Mouse (Mus musculus) right cerebral cortex, postnatal 14 days (tissue): Measurements from ENCODE around the gene Srrm2.

Experiments
- DNase-seq: peaks from one replicate; pipeline ENCODE4 v3.0.0; 2022

Srrm2 gene

DNA sequence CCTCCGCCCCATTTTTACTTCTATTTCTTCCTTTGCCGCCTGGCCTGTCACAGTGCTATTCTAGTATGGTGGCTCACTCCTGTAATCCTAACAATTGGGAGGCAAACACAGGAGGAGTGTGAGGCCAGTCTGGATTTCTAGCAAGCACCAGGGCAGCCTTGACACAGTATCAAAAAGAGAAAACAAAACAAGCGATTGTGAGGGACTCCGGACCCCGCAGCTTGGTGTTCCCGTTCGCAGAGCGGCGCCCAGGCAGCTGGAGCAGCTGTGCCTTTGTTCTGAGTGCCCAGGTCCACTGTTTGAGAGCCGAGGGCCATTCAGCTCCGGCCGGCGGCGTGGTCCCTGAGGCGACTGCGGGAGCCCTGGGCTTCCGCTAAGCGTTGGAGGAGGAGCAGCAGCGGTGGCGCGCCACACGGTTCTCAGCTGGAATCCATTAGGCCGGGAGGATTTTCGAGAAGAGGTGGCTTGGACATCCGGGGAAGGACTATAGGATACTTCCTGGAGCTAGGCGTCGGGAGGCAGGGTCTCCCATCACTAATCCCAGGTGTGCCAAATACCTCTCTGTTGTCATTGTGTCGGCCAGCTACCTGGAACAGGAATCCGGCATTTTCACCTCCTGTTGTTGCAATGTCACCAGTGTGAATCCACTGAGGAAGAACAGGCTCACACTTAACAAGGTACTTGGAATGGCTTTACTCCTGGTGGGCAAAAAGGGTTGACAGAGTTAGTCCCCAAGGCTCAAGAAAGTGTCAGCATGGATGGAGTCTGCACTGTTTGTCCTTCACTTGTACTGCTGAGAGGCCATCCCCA lies at the start of gene Srrm2:
Gene Srrm2, plus strand, starts transcription at position 264 of the 810 bp plus-strand sequence.
- peak; percentile 57 for DNase-seq

DNA sequence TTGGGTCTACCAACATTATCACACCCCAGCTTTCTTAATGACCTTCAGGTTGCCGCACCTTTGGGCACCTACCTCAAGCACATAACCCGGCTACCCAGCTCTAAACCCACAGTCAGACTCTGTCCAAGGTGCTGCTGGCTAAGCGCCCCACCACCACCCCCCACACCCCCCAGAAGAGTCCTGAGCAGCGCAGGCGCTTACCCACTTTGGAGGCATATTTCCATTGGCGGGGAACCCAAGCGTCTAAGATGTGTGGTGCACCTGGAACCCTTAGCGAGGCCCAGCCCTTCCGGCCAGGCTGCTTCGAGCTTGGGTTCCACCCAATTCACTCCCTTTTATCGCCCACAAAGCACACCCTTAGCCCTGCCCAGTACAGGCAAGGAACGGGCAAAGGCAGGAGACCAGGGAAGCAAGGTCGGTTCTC lies 49.7 kb upstream of the Srrm2 start, which contains the start of gene Paqr4:
Gene Paqr4, minus strand, starts transcription at position 270 of the 424 bp plus-strand sequence.
- DNase-seq: no peak

DNA sequence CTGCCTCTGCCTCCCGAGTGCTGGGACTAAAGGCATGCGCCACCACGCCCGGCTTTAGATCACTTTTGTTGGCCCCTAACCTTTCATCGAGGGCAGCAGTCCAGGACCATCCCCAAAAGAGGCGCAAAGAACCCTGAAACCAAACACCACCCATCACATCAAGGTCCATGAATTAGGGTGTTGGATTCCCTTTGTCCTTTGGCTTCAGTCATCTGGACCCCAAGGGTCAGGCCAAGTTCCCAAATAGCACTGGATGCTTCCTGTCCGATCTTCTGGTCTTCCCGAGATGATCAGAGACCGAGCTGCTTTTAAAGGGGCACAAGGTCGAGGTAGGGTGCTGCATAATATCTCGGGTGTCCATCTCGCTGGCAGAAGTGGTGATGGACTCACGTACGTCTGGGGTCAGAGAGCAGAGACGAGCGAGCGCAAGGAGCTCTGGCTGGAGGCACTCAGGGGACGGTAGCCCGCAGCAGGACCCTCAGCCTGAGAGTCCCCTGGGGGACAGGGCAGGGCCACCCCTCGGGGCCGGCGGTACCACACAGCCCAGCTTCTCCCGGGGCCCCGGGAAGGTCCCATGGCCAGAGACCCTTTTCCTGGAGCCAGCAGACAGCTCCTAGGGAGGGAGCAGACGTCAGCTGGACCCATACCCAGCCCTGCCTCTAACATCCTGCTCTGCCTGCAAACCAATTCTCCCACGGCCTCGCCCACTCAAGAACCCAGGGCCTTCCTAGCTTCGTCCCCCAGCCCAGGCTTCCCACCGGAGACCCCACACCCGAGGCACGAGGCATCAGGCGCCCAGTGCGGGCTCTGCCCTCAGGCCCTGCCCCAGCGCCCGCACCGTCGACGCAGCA lies 48.7 kb upstream of the Srrm2 start:
- no peak for DNase-seq

GRCm38 (mm10) chr17:23742210-23742793 lies 48.0 kb upstream of the Srrm2 start:
- DNase-seq: no peak

GRCm38 (mm10) chr17:23742941-23743340 lies 47.4 kb upstream of the Srrm2 start:
- no peak for DNase-seq

DNA sequence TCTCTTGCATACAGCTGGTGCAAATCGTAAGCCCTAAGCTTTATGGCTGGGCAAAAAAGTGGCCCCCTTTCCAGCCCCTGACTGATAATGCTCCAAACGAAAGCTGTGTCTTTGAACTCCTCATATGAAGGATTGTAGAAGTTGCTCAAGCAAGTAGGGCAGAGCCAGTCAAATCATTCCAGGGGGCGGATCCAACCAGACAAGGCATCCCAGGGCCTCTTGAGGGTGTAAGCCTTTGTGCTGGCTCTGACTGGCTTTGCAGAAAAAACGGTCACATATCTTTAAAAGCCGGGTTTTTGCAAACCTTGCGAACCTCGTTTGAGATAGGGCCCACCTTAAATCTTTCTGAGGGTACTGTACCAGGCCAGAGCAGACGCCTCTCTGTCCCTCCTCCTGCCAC lies 46.3 kb upstream of the Srrm2 start:
- no peak for DNase-seq

DNA sequence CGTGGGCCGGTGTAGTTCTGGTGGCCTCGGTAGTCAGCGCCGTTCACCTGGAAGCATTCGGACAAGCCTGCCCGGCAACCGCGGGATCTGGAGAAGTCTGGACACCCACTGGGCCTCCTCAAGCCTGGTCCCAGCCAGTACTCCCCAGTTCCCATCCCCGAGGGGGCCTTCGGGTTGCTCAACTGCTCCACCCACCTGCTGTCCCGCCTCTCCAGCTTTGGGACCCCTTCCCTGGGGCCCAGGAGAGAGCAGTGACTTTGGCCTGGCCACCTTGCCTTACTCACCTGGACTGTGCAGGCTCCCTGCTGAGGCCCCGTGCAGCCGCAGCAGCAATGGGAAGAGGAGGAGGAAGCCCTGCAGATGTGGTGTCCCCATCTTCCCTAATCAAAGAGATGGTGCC lies 45.7 kb upstream of the Srrm2 start:
- DNase-seq: no peak

- DNase-seq: no peak
Measured at GRCm38 (mm10) chr17:23745301-23746251, 44.8 kb upstream of the Srrm2 start, which contains the start of gene Kremen2. Gene Kremen2, minus strand, starts transcription at chr17:23745833.

DNA sequence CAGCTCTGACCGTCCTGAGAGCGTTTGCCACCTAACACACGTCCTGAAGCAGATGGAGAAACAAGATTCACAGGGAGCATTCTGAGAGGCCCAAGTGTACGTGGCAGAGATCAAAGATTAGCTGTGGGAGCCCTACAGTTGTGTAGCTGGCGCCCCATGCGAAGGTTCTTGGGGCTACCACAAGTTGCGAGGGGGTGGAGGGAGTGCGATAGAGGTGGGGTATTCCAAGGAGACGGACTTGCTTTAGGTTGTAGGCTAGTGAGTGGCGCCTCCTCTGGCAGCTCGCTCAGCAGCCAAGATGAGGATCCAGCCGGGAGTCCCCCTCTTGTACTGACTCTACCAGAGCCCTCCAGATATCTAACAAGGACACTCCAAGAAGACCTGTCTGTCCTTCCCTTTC lies 44.0 kb upstream of the Srrm2 start:
- no peak for DNase-seq

GRCm38 (mm10) chr17:23746767-23747166 lies 43.6 kb upstream of the Srrm2 start:
- DNase-seq: no peak

DNA sequence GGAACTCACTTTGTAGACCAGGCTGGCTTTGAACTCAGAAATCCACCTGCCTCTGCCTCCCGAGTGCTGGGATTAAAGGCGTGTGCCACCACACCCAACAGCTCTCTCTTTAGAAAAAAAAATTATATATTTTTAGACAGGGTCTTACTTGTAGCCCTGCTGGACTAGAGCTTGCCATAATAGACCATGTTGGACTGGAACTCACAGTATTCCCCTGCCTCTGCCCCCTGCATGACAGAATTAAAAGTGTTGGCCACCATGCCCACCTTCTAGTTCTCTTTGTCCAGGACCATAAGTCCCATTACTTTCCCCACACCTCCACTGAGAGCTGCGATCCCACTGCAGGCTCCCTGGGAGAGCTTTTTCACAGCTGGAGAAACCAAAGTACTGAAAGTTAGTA lies 42.9 kb upstream of the Srrm2 start:
- DNase-seq: no peak

GRCm38 (mm10) chr17:23748026-23748425 lies 42.3 kb upstream of the Srrm2 start:
- no peak for DNase-seq

DNA sequence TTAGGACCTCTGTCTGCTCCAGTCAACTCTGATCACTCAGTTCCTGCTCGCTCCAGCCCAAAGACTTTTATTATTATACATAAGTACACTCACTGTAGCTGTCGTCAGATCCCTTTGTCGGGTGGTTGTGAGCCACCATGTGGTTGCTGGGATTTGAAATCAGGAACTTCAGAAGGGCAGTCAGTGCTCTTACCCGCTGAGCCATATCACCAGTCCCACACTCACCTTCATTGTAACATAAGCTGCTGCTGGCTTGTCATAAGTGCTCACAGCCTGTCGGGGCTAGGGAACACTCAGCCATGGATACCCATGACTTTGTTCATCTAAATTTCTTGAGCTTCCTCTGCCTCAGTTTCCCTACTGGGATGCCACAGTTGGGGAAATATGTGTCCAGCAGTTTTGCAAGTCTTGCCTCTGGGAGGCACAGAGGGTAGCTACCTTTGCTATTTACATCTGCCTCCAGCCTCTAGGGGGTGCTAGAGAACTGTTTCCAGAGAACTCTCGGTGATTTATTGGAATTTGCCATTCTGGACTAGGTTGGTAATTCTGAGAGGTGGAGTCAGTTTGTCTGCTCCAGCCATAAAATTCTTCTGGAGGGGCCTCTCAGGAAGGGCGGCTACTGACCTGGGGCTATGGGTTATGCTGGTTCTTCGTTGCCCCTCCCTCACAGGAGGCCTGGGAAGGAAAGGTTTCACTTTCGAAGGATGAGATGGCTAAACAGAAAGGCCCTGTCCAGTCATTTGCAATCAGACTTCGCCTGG lies 41.5 kb upstream of the Srrm2 start:
- DNase-seq: peak; percentile 50

DNA sequence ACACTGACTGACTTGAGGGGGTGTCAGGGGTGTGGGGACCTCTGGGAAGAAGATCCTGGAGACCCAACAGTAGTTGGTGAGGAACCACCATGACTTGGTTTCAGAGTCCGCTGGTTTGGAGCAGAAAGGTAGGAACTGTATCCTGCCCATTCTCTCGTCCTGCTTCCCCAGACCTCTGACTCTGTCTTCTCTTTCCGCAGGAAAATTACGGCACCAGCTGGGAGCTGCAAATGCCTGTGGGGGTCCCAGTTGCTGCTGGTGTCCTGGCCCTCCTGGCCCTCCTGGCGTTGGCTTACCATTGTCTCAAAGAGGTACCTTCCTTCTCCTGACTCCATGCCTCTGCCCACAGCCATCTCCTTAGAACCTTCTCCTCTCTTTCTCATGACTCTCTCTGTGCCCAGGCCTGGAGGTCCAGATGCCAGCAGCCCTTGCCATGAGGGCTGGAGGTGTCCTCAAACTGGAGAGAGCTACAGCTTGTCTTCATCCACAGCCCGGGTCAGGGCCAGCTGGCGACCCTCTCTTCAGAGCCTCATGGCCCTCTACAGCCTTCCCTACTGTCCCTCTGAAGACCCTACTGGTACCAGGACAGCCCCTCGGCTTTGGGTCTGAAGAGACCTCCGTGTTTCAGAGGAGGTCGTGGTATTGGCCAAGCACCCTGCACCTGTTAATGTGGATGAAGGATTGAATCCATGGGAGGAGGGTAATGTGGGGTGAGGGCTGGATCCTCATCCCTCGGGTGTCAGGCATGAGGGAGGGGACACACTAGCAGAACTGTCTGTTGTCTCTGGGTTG lies 40.7 kb upstream of the Srrm2 start:
- no peak for DNase-seq

DNA sequence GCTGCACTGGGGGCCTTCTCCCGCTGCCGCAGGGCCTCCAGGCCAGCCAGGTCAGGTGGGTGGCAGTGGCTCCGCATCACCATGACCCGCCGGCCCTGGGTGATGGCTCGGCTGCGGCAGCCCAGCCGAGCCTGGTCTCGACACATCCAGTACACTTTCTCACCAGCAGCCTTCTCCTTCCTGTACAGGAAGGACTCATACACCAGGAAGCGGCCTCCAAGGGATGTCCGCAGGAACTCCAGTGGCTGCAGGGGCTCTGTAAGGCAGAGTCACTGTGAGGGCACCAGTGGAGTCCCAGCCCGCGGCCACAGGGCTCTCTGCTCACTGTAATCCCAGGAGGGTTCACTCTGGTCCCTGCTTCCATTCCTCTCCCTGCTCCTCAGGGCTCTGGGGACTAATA lies 34.6 kb upstream of the Srrm2 start:
- DNase-seq: no peak

GRCm38 (mm10) chr17:23757581-23757980 lies 32.8 kb upstream of the Srrm2 start:
- DNase-seq: no peak

DNA sequence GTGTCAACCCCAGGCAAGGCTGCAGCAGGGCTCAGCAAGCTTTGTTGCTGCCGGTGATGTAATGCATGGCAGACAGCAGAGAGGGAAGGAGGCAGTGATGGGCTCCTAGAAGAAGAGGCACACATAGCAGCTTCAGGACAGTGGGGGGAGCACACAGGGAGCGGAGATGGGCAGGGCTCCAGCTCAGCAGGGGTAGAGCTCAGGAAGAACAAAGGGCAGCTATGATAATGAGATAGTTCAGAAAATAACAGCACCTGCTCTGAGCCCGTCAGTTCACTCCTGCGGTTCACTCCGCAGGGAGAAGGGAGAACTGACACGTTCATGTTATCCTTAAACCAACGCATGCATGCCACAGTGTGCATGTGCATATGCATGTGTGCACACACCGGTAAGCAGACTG lies 31.5 kb upstream of the Srrm2 start:
- DNase-seq: no peak

DNA sequence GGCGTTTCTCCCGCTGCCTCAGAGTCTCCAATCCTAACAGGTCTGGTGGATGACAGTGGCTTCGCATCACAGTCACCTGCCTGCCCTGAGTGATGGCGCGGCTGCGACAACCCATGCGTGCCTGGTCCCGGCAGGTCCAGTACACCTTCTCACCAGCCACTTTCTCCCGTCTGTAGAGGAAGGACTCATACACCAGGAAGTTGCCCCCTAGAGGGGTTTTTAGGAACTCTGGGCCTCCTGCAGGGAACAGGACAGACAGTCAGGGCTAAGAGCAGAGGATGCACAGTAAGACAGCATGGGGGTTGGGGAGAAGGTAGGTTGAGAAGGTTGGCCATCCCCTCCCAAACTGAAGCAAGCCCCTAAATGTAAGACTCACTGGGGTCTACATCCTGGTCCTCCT lies 30.1 kb upstream of the Srrm2 start:
- no peak for DNase-seq

- DNase-seq: no peak
Measured at GRCm38 (mm10) chr17:23761155-23761554, 29.2 kb upstream of the Srrm2 start.

- no peak for DNase-seq
Measured at GRCm38 (mm10) chr17:23762976-23763375, 27.4 kb upstream of the Srrm2 start.

DNA sequence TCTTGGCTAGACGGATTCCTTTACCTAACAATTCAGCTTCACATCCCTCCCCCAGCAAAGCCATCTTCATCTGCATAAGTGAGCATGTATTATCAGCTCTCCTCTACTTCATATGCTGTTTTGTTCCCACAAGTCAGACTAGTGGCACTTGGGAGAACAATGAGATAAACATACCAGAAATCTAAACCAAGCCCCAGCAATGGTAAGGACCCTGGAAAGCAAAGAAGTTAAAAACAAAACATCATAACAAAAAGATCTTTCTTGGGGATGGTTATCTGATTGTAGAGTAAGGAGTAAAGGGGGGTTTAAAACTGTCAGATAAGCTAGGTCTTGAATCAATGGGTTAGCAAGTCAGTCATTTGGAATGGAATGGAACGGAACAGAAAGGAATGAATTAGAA lies 19.8 kb upstream of the Srrm2 start:
- no peak for DNase-seq
